Mouse (Mus musculus): ENCODE measurements at regions not wholly inside any gene's neighbourhood (a gene's known extent, or its start where the extent isn't known, plus 50 kb on each side); places are given as distances from the start of the nearest gene placed in this dataset.
"Not testable (repeated sequence)": the region's sequence is repeated elsewhere in the genome, so short reads cannot be mapped to it uniquely, and the experiment has no call there.

DNA sequence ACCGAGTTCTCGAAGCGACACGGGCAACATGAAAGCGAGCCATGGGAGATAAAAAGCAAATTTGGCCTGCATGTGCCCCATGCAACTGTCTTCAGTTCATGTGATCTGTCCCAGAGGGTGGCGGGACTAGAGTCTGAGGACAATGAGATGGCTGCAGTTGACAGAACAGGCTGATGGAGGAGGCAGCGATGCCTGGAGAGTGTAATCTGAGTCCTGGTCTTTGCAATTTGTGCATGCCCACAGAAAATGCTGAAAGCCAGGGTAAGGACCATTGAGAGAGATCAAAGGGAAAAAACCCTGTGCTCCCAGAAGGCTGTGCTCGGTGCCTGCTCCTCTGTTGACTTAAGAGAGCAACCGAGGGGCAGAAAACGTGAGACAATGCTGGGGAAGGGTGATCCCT, 624.8 kb upstream of the BB014433 start:
- DNase-seq (ENCODE audit: low spot score in 2 of 2), result no peak
- intact Hi-C loops (cut with DNase I), result no loop called here

DNA sequence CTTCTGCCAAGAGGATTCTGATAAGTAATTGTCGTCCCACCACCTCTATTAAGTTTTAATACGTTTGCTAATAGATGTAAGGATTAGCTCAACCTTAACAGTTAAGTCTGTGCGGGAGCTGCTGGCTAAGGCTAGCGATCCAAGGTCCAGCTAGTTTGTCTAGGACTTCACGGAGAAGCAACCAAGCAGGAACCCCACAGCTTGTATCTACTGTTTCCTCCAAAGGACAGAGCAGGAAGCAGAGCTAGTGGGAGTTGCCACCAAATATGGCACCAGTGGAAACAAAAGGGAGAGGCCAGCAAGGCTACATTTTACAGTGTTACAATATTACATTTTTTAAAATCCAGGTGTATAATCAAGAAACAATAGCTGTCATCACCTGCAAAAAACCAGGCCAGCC, 624.4 kb upstream of the BB014433 start:
- DNase-seq (ENCODE audit: low spot score in 2 of 2), result no peak
- intact Hi-C loops (cut with DNase I), result no loop called here

DNA sequence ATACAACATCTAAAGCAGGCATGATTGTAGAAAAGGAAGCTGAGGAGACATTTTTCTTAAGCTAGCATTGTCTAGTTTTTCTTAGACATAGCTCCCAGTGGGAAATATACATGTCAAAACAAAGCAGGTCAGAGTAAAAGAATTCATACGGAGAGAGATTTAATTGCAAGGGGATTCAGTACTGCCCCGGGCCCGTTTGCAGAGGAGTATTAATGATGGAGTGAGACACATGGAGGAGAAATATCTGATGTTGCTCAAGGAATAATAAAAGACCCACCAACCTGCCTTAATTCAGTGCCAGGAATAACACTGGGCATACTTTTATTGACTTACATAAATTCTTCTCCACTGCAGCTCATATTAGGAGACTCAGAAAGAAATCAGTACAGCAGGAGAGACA, 623.6 kb upstream of the BB014433 start:
- DNase-seq (ENCODE audit: low spot score in 2 of 2), result no peak
- intact Hi-C loops (cut with DNase I), result no loop called here

DNA sequence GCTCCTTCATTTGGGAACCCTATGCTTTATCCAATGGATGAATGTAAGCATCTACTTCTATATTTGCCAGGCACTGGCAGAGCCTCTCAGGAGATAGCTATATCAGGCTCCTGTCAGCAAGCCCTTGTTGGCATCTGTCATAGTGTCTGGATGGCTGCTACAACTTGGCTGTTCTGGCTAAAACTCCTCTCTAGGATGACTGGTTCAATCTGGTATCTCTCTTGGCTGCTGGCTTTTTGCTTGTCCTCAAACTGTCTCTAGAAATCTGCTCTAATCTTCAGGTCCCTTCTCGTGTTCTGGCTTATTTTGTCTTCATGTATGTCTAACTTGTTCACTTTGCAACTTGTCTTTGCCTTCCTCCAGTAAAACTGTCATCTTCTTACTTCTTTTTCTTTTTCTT, 614.7 kb upstream of the BB014433 start:
- no peak for DNase-seq (ENCODE audit: low spot score in 2 of 2)
- intact Hi-C loops (cut with DNase I), result no loop called here

DNA sequence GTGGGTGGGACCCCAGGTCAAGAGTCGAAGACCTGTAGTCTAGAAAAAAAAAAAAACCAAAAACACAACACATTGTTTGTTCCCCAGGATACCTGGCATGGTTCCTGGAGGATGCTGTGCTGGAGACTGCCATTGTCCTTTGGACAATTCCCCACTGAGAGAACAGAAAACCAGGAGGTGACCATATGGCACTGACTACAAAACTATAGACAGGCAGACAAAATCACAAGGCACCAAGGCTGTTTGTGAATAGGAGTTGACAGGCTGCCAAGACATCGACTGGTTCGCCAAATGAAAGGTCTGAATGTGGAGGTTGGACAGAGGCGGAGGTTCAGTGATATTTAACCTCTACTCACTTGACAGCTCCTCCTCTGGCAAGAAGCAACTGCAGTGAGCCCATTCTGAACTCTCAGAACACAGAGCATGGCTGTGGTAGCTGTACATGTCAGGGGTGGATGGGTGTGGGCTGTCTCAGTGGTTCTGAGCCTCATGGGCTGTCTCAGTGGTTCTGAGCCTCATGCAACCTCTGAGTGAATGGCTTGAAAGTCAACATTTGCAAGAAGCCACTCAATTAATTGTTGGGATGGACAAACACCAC, 589.0 kb upstream of the BB014433 start:
- no peak for DNase-seq (ENCODE audit: low spot score in 2 of 2)
- intact Hi-C loops (cut with DNase I), result no loop called here

DNA sequence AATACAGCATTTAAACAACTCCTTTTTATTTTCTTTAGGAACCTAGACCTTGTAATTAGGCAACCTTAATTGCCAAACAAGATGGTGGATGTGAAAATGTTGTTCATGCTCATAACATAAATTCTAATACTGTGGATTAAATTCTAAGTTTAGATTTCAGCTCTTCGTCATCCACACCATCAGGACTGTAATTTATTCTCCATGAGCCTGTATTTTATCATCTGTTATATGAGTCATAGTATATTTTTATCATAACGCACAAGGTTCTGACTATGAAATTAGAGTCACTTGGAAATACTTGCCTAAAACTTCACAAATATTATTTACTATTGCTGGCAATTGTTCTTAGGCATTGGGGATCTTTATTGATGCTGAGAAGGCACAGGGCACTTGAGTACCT, 582.7 kb upstream of the BB014433 start:
- intact Hi-C loops (cut with DNase I), result no loop called here
- peak in 1 of 2 experiments; percentile 29 for DNase-seq (ENCODE audit: low spot score in 2 of 2)

DNA sequence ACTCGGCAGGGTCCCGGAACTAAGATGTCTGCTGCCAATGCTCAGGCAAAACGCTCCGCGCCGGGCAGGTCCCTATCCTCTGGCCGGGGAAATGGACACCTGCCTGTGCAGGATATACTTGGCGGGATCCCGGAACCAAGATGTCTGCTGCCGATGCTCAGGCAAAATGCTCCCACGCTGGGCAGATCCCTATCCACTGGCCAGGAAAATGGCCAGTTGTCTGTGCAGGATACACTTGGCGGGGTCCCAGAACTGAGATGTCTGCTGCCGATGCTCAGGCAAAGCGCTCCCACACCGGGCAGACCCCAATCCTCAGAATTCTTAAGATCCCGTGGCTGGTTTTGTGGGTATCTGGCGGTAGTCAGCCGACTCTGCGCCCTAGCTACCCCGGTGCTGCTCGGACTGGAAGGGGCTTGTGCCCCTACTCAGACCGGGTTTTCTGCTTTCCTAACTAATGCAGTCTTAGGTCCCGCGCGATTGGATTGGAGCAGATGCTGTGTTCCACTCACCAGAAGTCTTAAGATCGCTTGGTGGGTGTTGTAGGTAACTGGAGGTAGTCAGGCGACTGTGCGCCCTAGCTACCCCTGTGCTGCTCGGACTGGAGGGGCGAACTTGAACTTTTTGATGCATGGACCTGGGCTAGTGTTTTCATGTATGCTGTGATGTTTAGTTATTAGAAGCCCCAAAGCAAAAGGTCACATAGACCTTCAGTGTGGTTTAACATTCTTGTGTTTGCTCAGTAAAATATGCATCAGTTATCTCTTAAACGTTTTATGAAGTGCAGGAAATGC, 577.9 kb upstream of the BB014433 start:
- DNase-seq (ENCODE audit: low spot score in 2 of 2); intact Hi-C loops (cut with DNase I): not testable (repeated sequence)

DNA sequence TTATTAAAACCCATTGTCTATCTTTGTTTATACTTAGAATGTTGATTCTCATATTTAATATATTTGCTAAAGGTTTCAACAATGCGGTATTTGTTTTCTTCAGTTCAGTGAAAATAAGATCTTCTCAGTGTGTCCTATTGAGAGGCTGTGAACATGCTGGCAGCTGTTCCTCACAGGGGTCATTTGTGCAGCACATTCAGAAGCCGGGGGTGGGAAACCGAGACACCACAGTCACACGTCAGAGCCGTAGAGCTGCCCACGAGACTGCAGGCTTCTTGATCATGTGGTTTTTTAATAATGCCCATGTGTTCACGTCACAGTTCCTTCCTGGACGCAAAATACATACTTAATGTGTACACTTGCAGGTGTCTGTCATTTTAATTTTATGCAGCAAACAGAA, 564.3 kb upstream of the BB014433 start:
- no peak for DNase-seq (ENCODE audit: low spot score in 2 of 2)
- intact Hi-C loops (cut with DNase I), result no loop called here

DNA sequence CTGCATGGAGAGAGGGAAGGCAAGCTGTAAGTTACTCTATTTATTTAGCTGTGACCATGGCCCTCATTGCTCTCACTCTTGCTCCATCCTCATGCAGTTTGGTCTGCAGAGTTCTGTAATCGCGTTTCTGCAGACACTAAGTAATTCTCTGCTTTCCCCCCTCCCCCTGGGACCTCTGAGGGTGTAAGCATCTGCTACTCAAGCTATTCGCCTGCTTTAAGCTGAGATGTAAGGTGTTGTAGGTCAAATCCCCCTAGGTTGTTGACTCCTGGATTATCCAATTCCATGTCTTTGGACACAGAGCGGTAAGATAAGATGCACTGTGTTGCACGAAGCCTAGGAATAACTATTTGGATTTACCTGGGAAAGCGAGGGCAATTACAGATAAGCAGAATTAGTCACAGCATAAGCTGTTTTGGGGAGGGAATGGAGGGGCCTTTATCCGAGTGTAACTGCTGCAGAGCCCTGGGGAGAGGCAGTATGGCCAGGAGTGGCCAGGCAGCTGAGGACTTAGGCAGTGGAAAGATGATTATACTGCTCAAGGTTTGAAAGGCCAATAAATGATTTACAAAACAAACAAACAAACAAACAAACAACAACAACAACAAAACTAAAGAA, 561.8 kb upstream of the BB014433 start:
- DNase-seq (ENCODE audit: low spot score in 2 of 2), result no peak
- intact Hi-C loops (cut with DNase I), result no loop called here

DNA sequence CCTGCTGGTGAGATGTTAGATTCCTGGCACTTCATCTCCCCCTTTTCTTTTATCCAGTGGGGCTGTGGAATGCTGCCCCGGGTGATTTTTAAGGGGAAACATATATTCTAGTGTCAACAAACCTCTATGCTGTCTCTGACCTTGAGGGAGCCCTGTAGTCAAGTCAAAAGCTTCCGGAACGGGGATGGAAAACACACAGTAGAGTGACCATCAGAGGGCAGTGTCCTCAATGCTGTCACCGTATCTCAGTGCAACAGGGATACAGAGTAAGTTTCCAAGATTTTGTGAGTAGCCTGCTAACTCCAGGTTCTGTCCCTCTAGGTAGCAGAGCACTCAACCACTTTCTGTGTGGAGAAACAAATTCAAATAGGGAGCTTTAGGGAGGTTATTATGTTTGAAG, 555.7 kb upstream of the BB014433 start:
- intact Hi-C loops (cut with DNase I), result loop anchor here (5.0 kb wide), 1 partner anchor 126 kb away; no protein-coding TSS in a partner anchor
- DNase-seq (ENCODE audit: low spot score in 2 of 2), result peak; percentile 59 to 71

DNA sequence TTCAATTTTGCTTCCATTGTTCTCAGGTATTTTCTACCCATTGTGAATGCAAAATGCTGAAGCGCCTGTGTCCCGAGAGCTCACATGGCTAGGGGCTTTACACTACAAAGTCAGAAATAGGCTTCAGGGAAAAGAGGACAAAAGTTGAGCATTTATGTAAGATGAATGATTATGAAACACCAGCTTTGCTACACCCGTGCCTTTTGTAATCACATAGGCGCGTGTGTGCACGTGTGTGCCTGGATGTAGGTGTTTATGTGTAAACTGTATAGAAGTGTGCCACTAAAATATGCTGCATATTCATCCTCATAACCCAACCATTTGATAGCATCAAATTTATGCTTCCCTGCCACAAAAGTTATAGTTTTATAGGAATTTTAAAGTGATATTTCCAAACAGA, 547.2 kb upstream of the BB014433 start:
- intact Hi-C loops (cut with DNase I), result loop anchor here (10.0 kb wide), 1 partner anchor 98 kb away; no protein-coding TSS in a partner anchor
- peak in 1 of 2 experiments; percentile 52 for DNase-seq (ENCODE audit: low spot score in 2 of 2)

DNA sequence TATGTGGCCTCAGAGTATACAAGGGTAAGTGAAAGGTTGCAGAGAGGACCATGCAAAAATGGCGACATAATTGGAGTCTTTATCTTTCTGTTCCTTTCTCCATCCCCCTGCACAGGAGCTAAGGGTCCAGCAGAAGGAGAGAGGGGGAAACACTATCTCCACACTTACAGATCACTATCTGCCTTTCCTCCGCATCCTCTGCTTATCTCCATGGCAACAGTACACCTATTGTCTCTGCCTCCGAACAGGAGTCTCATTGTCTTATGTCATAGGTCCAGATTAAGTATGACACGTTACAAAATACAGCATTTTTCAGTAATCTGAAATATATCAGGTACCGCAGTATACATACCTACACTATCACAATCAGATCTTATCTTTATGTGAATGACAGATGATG, 537.9 kb upstream of the BB014433 start:
- no peak for DNase-seq (ENCODE audit: low spot score in 2 of 2)
- intact Hi-C loops (cut with DNase I), result no loop called here

DNA sequence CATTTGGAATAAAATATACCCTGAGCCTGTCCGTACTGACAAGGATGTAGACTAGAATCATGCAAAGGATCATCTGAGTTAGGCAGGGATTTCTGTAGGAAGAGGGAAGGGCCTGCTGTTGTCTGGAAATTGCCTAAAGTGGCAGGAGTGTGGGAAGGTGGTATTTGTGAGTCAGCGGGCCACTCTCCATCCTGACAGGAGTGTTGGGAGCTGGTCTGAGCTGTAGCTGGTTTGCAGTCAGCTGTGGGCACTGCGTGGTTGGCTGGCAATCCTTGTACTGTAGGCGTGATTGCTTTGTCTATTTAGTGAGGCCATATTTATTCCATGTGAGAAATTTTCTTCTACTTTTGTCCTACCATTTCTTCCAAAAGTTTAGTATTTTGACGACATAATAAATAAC, 524.2 kb upstream of the BB014433 start:
- intact Hi-C loops (cut with DNase I), result no loop called here
- peak; percentile 58 to 72 for DNase-seq (ENCODE audit: low spot score in 2 of 2)

DNA sequence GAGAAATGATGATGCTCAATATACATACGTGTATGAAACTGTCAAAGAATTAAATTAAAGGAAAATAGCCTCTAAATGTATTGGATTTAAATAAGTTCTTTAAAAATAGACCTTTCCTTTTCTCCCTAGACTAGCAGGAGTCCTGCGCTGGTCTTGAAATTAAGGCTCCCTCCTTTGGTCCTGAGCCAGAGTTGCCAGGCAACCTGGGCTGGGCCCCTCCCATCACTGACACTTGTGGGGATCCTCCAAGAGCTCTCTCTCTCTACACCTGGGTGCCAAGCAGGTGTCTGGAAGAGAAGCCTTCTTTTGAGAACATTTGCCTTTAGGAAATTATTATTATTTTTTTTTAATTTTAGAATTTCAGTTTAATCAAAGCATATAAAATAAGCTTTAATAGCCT, 521.9 kb upstream of the BB014433 start:
- DNase-seq (ENCODE audit: low spot score in 2 of 2), result peak in 1 of 2 experiments; percentile 23
- intact Hi-C loops (cut with DNase I), result no loop called here

DNA sequence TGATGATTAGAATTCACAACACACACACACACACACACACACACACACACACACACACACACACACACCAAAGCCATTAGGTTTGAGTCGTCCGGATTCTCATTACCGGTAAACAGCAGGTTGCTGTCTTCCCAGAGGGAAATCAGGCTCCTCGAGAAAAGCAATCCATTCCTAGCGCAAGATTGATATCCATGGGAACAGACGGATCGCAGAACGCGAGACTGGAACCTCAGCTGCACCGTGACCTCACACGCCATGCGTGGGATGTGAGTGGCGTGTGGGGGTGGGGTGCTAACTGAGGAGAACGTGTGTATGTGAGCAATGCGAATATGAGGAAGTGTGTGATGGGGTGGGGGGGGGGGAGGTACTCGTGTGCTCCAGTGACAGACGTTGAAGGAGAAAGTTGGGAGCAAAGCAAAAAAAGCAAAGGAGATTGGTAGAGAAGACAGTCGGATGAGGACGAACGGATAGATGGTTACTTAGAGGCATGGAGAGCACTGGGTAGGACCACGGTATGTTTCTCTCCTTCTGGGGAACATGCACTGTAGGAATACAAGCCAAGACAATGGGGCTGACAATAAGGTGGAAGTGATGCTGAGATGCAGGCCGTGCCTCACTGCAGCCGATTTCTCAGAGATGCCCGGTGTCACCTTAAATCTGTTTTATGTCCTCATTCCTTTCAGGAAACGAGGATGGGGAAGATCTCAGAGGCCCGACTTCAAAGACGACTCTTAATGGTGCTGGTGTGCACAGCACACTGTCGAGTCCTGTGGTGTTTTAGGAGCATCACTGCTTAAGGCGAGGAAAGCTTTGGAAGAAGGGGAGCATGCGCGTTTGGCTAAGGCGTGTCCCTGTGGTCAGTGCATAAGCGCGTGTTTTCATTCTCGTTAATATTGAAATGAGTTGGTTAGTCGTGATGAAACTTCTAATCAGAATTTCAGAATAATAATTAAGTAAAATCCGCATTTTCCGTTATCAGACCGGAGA, 516.7 kb upstream of the BB014433 start:
- intact Hi-C loops (cut with DNase I), result no loop called here
- peak; percentile 73 to 87 for DNase-seq (ENCODE audit: low spot score in 2 of 2)

DNA sequence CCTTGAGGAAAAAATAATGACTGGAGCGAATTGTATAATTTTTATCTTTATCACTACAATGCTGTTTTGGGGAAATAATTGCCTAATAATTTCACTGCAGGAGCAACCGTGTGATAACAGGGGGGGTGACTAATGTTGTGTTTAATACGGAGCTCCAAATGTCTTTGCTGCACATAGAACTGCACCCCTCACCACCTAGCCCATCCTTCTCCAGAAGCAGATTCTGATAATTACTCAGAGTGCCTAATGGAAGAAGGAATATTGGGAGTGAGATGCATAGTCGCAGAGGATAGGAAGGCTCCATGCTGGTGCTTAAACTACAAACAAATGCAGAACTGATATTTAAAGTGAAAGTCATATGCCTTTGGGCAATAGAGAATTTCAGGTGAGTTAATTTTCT, 486.1 kb upstream of the BB014433 start:
- DNase-seq (ENCODE audit: low spot score in 2 of 2), result no peak
- intact Hi-C loops (cut with DNase I), result no loop called here

DNA sequence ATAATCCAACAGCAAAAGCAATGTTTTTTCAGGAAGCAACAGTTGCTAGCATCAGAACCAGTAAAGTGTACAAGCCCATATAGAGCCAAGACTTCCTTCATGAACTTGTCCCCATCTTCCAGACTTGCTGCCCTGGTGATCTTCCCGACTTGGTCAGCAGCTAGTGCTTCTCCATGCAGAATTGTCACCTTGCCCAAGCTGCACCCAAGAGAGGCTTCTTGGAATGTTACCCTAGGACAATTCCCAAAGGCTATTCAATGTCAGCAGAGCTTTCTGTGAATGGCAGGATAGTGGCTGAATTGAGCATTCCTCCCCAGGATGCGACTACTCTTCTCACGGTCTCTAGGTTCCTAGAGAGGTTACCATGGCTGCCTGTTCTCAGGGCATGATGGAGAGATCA, 479.6 kb upstream of the BB014433 start:
- intact Hi-C loops (cut with DNase I), result no loop called here
- no peak for DNase-seq (ENCODE audit: low spot score in 2 of 2)

DNA sequence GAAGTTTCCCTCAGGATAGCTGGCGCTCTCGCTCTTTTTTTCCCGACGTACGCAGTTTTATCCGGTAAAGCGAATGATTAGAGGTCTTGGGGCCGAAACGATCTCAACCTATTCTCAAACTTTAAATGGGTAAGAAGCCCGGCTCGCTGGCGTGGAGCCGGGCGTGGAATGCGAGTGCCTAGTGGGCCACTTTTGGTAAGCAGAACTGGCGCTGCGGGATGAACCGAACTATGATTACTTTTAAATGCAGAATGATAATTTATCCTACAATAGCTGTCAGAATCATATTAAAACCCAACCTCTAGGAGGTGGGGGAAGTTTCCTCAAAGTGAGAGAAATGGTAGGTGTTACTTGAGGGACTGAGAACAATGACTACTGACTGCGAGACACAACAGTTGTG, 474.0 kb upstream of the BB014433 start:
- intact Hi-C loops (cut with DNase I), result not testable (repeated sequence)
- DNase-seq (ENCODE audit: low spot score in 2 of 2), result peak in 1 of 2 experiments; percentile 59

DNA sequence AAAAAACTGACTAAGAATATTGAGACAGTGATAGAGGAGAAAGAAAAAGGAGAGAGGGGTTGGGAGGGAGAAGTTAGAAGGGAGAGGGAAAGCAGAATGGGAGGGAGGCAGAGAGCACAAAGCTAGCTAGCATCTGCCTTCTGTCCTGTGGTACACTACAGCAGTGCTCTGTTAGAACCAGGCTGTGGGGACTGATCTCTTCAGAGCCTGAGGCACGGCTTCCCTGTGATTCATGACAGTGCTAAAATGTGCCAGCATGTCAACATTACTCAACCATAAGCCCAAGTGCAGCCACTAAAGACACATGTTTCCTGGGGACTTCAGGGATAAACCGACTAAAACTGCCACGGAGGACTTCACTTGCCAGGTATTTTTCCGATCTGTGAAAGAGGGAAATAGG, 455.1 kb upstream of the BB014433 start:
- peak in 1 of 2 experiments; percentile 54 for DNase-seq (ENCODE audit: low spot score in 2 of 2)

DNA sequence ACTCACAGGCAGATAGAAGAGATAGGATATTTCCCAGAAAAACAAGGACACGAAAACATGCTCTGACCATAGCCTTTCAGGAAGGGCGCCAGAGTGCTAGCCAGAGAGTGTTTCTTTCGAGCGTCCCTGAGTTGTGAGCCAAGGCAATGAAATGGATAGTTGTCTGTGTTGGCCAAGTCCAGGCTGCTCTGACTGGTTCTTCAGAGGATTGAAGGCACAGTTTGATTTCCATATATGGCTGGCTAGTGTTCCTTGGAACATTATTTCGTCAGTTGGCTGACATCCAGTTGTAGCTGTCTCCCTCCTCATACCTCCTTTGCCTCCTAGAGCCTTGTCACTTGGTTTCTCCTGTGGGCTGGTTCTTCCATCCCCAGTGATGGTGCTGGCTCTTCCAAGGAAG, 451.7 kb upstream of the BB014433 start:
- DNase-seq (ENCODE audit: low spot score in 2 of 2), result peak in 1 of 2 experiments; percentile 46
- intact Hi-C loops (cut with DNase I), result loop anchor here (10.0 kb wide), 1 partner anchor 97 kb away; no protein-coding TSS in a partner anchor

More for the DNA sequence above, 455.1 kb upstream of the BB014433 start:
- intact Hi-C loops (cut with DNase I), result no loop called here

Measured in left cerebral cortex, postnatal 14 days (tissue).